Mouse (Mus musculus) cortical plate, adult 2 months (tissue): ENCODE measurements around the gene Spata5.

Experiments
- CTCF ChIP-seq: fragments of 200-500 bp; IDR thresholded peaks from 2 replicates; pipeline ENCODE4 v1.5.1; 2011; ENCODE audit warnings: mild to moderate bottlenecking, control low read depth, low read length; ENCODE audit not compliant: insufficient read depth; ENCODE audit errors: extremely low read depth
- POLR2A ChIP-seq: fragments of 200-500 bp; IDR thresholded peaks from 2 replicates; pipeline ENCODE4 v1.6.1; 2011; ENCODE audit warnings: mild to moderate bottlenecking, low read length, control low read depth; ENCODE audit not compliant: insufficient read depth; ENCODE audit errors: extremely low read depth

- TF ChIP-seq POLR2A = no peak
- no peak for TF ChIP-seq CTCF
Observed at GRCm38 (mm10) chr3:37576840-37577239, 157.1 kb downstream of the Spata5 start.
